ENCODE assay signal across 9 mouse cellular contexts in genomic region chr8:117314308-117314953, GRCm38 (mm10). TPM values are rescaled to one million over a fixed set of nuclear protein-coding genes. Genes with fewer than 3 reads are reported as not detected.
DNase-seq lines count a peak whose midpoint lies in the region; ATAC-seq lines count a peak whose summit lies in the region.
"Had no signal": no experiment of that assay in that cellular context is flagged by ENCODE, and none has a peak within 500 bp of the region (broad histone marks: within the 10 kb centered on the region; RNA-seq: fewer than 3 reads in every experiment).

No protein-coding gene starts in this region.

- H3K9me3 ChIP-seq in hindbrain, embryonic 10.5 days: no peaks in the 10 kb centered on the region
- H3K9me3 ChIP-seq in limb, embryonic 13.5 days: no peaks in the 10 kb centered on the region

- 23% methylated on average over 8 of the region's 8 CpGs for WGBS in hindbrain, embryonic 10.5 days
- 15% methylated on average over 8 of the region's 8 CpGs for WGBS in limb, embryonic 13.5 days

- no peak overlapping the region for H3K4me3 ChIP-seq in hindbrain, embryonic 10.5 days
- no peak overlapping the region for H3K4me3 ChIP-seq in limb, embryonic 13.5 days
- H3K4me3 ChIP-seq: erythroblast, embryonic 14.5 days had no signal

- H3K27me3 ChIP-seq in hindbrain, embryonic 10.5 days (ENCODE audit: insufficient read depth, poor library complexity, severe bottlenecking): no peaks in the 10 kb centered on the region
- H3K27me3 ChIP-seq in limb, embryonic 13.5 days: no peaks in the 10 kb centered on the region

- H3K36me3 ChIP-seq in hindbrain, embryonic 10.5 days: peaks cover 14% of the 10 kb centered on the region; the same call in 1 of the 2 replicates
- H3K36me3 ChIP-seq in limb, embryonic 13.5 days: peaks cover 6% of the 10 kb centered on the region; the same call in 1 of the 2 replicates

- peaks cover 53% of the 10 kb centered on the region for H3K4me1 ChIP-seq in hindbrain, embryonic 10.5 days (replicated peaks)
- peaks cover 35% of the 10 kb centered on the region for H3K4me1 ChIP-seq in limb, embryonic 13.5 days

- peak overlapping the region; percentile 19; the same call in 1 of the 2 replicates for H3K4me2 ChIP-seq in limb, embryonic 13.5 days (replicated peaks)

- DNase-seq in gastrocnemius, adult 18-20 months (ENCODE audit: low spot score): peak; percentile 28
- no peak for DNase-seq in gastrocnemius, postnatal 10 days
- DNase-seq in hindbrain, embryonic 10.5 days (ENCODE audit: low spot score): peak; percentile 48
- DNase-seq in skeletal muscle tissue, adult 2 months (ENCODE audit: low read depth, low spot score): peak; percentile 55
- no peak for DNase-seq in retina, postnatal 1 day
- no peak for DNase-seq in lung, postnatal 14 days
- no peak for DNase-seq in layer of hippocampus, postnatal 14 days (ENCODE audit: low spot score in 2 of 2)

- peak; percentile 62 for ATAC-seq in limb, embryonic 13.5 days (ENCODE audit: low FRiP score, low read depth)

- no peak overlapping the region for H3K9ac ChIP-seq in limb, embryonic 13.5 days

- H3K27ac ChIP-seq in hindbrain, embryonic 10.5 days: peak overlapping the region; percentile 70; the same call in 1 of the 2 replicates
- H3K27ac ChIP-seq in limb, embryonic 13.5 days: peak overlapping the region; percentile 58

RNA-seq across cellular contexts. Expression of gene Cmip, which starts 57.6 kb away (rescaled TPM):
- total RNA-seq in gastrocnemius, adult 18-20 months (2021): 1 to 10 TPM; 6.8 to 8.5 TPM
- 10 to 100 TPM; 18.7 to 23.7 TPM for total RNA-seq in gastrocnemius, postnatal 10 days (2021)
- polyA plus RNA-seq in hindbrain, embryonic 10.5 days (2016; fragmentation: Nextera tagmentation; extraction: Ambion mirVana): 10.6 and 14.0 TPM in 2 replicates
- polyA plus RNA-seq in limb, embryonic 13.5 days (2015; fragmentation: Nextera tagmentation; extraction: Ambion mirVana): 13.9 and 14.3 TPM in 2 replicates
- 100 to 1,000 TPM; 330 to 332 TPM for total RNA-seq in layer of hippocampus, postnatal 14 days (2021)

Comparison
In these comparisons a context has a peak if more than half of its experiments do, and no peak if none do; other contexts are left out.
1. DNase-seq: peak in gastrocnemius, adult 18-20 months (single experiment), hindbrain, embryonic 10.5 days (single experiment) and skeletal muscle tissue, adult 2 months (single experiment); none in gastrocnemius, postnatal 10 days (single experiment), retina, postnatal 1 day (single experiment), lung, postnatal 14 days (single experiment) and layer of hippocampus, postnatal 14 days (0 of 2).
2. RNA of gene Cmip, which starts 57.6 kb away (total RNA-seq): 330 to 332 TPM in layer of hippocampus, postnatal 14 days; 18.7 to 23.7 TPM in gastrocnemius, postnatal 10 days and 6.8 to 8.5 TPM in gastrocnemius, adult 18-20 months; every median in the first group is over 10 times any median in the second.